Mouse (Mus musculus) yolk sac, embryonic 10.5 days (tissue): ENCODE measurements around the gene Prex1.
A peak's percentile ranks its signal among the peaks of the same experiment; 100 is the strongest.

Experiments
- DNase-seq: peaks from one replicate; pipeline ENCODE4 v3.0.0-alpha.2; 2017; ENCODE audit warnings: low spot score

Gene Prex1

GRCm38 (mm10) chr2:166636867-166637672, 76.6 kb downstream of the Prex1 start:
- peak; percentile 55 for DNase-seq

- DNase-seq = no peak
Measured at GRCm38 (mm10) chr2:166635521-166635920, 78.1 kb downstream of the Prex1 start.

DNA sequence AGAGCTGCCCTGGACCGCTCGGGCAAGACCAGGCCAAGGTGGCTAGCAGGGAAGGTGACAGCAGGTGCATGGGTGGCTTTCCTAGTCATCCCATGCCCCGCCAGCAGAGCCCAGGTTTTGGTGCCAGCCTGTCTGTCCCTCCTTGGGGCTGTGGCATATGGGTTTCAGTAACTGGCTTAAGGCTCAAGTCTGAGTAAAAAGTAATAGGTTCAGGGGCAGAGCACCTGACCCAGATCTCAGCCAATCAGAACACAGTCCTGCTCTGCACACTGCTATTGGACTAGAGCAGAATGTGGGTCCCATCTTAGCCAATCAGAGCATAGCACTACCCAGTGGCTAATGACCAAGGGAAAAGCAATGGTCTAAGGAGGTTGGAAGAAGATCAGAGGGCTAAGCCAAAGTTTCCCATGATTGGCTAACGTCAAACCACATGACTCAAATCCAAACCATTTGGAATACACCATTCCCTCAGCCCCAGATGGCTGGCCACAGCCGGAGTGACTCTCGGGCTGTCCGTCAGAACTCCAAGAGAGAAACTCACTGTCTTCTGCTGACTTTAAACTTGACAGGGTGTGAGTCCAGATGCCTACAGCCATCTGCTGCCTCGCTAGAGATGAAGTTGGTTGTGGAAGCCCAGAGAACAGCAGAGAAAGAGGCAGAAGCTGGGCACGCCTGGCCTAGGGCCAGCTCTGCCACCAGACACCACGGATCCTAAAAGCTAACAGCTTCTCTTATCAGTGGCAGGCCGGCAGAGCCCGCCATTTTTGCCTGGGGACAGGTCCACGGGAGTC, 80.9 kb downstream of the Prex1 start:
- DNase-seq = no peak

- DNase-seq = no peak
Measured at GRCm38 (mm10) chr2:166631621-166632171, 81.9 kb downstream of the Prex1 start.

DNA sequence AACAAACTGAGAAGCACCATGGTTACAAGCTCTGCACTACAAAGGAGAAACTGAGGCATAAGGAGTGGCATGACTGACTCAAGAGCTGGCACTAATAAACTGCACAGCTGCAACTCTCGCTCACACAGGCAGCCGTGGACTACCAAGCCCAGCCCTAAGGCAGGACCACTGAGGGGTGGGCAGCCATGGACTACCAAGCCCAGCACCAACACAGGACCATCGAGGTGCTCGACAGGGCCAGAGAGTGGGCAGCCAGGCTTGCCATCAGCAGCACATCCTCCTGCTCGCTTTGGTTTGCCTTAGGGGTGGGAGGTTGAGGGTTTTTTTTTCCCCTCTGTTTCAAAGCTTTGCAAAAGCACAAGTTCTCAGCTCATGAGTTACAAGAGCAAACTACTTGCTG, 82.4 kb downstream of the Prex1 start:
- DNase-seq = no peak

DNA sequence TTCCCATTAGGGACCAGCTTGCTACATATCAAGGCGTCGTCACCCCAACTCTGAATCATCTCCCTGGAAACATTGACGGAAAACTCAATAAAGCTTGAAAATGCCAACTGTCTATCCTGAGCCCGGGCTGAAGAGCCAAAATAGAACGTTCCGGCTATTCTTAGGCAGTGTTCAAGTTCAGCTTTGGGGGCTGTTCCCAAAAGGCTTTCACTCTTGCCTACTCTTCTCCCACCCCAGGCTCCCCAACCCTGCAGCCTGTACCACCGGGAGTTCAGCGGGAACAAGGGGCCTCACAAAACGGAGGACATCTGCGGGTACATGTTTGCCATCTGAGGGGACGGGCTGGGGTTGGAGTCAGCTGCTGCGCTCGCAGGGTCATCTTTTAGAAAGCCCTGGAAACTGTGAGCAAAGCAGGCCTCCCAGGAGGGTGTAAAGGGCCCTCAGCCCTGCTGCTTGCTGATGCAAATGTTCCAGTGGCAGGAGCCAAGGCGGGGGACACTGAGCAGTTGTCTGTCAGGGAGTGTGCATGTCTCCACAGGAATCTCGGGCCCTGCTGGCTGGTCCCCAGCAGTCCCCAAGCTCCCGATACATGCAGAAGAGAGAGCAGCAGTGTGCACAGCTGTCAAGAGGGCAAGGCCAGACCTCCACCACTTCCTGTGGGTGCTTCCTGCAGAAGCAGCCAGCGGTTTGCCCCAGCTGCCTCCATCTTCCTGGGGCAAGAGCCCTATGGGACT, 83.5 kb downstream of the Prex1 start:
- no peak for DNase-seq

DNA sequence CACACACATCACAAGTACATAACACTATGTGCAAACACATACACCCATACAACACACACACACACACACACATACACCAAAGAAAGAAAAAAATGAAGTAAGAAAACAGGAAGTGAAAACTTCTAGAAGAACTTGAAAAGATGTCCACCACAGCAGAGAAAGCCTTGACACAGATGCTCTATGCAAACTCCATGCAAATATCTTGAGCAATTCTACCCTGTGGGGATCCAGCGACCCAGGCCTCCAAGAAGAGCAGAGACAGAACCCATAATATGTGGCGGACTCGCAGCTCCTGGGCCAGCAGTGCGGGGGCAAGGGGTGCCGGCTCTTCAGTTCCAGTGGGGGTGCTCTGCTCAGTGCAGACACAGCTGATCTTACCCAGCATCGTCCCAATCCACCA, 86.1 kb downstream of the Prex1 start:
- no peak for DNase-seq

GRCm38 (mm10) chr2:166625219-166625618, 88.4 kb downstream of the Prex1 start:
- no peak for DNase-seq

DNA sequence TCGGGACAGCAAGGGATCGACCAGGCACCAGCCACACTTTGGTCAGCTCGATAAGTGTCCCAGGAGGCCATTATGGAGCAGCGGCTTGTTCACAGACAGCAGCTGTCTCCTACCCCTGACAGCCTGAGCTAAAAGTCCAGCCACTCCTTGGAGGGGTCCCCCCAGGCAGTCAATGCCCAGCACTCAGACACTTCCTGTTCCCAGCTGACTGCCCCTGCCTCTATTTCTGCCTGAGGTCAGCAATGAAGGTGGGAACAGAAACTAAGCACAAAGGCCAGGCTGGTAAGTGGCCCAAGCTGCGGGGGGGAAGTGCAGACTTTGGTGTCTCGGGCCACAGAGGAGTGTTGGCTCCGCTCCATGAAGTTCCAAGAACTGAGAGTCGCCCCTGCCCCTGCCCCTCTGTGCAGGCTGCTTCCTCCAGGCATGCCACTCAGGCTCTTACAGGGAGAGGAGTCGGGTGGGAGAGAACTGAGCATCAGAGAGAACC, 90.5 kb downstream of the Prex1 start:
- DNase-seq = no peak

GRCm38 (mm10) chr2:166622590-166622989, 91.0 kb downstream of the Prex1 start:
- no peak for DNase-seq

- DNase-seq = peak; percentile 73
Measured at GRCm38 (mm10) chr2:166622079-166622478, 91.6 kb downstream of the Prex1 start.

DNA sequence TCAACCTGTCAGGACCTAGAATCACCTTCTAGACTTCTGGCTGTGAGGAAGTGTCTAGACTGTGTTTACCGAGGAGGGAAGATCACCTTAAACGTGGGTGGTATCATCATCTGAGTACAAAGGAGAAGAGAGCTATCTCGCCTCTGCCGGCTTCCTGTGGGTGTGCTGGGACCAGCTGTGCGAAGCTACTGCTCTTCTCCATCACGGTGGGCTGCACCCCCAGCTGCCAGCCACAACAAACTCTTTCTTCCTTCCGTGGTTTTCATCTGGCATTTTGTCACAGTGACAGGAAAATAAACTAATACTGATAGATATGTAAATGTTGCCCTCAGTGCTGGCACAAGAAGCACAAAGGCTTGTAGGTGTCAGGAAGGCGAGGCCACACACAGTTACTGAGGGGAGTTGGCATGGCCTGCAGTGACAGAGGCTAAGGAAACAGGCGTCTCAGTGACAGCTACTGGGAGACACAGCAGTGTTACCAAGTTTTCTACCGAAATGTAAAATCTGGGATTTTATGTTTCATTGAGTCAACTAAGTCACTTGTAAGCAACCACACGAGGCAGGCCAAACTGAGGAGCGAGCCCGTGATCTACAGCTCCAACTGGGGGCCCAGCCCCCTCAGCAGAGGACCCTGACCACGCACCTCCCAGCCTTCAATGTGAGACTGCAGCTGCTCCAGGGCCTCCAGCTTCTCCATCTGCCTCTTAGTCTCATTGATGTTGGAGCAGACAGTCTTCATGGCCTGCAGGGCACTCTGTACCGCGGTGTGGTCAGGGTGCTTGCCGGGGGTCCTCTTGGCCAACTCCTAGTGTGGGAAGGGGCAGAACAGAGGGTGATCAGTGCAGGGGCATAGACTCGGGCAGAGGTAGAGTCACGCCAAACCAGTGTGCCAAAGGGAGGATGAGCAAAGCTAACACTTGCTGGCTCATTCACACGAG, 92.8 kb downstream of the Prex1 start:
- no peak for DNase-seq

GRCm38 (mm10) chr2:166619906-166620490, 93.6 kb downstream of the Prex1 start:
- no peak for DNase-seq

DNA sequence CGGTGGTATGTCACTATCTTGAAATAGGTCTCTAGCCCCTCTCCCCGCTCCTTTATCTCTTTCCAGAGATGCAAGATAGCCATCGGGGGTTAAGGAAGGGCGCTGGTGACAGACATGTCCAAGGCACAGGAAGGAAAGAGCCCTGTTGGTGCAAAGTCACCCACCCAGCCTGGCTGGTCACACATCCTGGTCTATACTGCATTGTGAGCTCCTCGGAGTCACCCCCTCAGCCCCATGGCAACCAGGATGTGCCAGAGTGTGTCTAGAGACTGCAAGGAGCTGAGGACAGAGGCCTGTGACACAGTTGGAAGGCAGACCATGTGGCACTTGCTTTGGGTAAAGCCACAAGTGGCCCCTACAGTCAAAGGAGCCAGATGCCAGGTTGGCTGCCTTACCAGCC, 94.4 kb downstream of the Prex1 start:
- no peak for DNase-seq

- DNase-seq = no peak
Measured at GRCm38 (mm10) chr2:166617706-166618105, 95.9 kb downstream of the Prex1 start.

DNA sequence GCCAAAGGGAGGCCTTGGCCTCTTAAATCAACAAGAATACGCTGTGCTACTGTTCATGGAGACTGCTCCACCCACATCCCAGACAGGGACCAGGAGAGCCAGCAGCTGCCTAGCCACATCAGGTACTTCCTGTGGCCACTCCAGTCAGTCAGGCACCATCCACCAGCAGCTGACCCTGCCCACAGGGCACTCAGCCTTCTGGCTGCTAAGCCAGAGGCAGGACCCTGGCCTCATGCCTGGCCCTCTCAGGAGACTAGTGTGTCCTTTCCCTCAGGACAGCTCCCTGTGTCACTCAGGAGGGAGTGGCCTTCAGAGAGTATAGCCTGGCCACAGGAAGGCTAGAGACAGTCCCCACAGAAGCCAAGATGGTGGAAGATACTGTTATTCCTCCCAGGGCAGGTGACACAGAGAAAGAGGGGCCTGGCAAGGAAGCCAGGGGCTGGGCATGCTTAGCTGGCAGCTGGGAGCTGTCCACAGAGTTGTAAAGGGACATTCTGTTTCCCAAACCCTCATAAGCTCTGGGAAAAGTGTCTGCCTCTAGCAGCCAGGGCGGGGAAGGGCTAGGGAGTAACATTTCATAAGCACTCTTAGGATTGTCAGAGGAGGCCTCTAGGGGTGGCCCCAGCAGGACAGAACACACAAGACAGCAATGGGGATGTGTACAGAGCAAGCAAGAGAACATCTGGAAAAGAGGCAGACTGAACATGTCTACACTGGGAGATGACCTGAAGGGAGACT, 98.1 kb downstream of the Prex1 start:
- DNase-seq = no peak

DNA sequence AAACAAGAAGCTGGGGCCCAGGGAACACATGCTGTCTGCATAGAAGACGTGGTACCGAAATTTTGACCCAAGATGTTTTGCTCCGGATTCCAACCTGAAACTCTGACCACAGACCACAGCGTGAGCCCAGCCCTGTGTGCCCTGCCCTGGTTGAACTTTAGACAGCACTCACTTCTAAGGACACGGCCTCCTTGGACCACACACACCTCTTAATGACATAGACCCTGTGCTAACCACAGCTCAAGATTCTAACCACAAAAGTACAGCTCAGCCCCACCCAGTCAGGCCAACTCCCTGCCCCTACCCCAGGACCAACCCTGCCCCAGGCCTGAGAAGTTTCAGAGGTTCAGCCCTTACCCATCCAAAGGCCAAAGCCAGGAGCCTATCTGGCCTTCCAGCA, 103.4 kb downstream of the Prex1 start:
- DNase-seq = no peak

- no peak for DNase-seq
Measured at GRCm38 (mm10) chr2:166608509-166608908, 105.1 kb downstream of the Prex1 start.

DNA sequence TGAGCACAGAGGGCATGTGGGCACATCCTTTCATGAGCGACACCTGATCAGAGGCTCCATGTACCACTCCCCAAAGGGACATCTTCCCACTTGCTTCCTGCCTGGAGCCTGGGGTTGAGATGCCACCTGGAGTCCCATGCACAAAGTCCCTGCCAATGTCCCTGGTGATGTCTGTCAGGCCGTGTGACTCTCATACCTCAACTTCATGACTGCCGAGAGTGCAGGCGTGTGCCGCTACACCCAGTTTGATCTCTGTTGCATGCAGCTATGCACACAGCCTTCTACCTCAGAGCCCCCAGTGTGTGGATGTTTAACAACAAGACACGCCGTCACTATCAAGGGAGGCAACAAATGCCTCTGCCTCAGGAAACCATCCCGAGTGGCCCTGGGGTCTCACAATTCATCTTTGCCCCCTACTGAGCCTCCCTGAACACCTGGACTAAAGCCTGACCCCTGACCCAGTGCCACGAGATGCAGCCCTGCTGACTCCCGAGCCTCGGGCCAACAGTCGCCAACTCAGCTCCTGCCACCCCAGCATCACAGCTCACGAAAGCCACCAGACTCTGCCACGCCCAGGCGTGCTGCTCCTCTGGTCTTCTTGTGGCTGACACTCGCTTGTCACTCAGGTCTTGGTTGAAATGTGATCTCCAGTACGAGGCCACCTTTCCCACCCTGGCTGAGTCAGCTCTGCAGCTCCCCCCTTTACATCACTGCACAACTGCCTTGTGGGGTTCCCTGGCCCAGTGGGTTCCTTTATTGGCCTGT, 107.0 kb downstream of the Prex1 start:
- no peak for DNase-seq
